9 mouse cellular contexts compared by ENCODE assay signal in the genomic region with DNA sequence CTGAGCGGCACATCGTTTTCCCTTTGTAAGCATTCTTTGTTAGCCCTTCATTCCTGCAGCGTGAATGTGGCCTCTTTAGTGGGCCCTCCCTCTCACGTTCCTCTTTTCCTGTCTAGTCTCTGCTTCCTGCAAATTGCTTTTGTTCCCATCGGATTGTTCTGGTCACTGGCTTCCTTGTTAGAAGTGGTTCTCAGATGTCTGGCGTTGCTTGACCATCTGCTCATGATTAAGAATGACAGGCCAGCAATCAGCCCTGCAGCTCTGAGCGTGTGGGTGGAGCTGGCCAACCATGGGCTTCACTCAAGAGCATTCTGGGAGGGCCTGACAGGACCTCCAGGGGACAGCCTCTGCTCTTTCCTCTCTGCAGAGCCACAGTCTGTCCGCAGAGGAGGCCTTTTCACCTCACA.
DNase-seq lines count a peak whose midpoint lies in the region; ATAC-seq lines count a peak whose summit lies in the region.
"Had no signal": no experiment of that assay in that cellular context is flagged by ENCODE, and none has a peak within 500 bp of the region (broad histone marks: within the 10 kb centered on the region; RNA-seq: fewer than 3 reads in every experiment).

No protein-coding gene starts in this region.

- WGBS in heart, embryonic 13.5 days, result 3% methylated on average over 8 of the region's 8 CpGs
- 4% methylated on average over 8 of the region's 8 CpGs for WGBS in forebrain, embryonic 15.5 days
- 6% methylated on average over 8 of the region's 8 CpGs for WGBS in midbrain, embryonic 10.5 days

- DNase-seq in heart, postnatal 36 days, result no peak
- peak; percentile 41 for DNase-seq in cerebellum, adult 11-12 months
- peak; percentile 83 for DNase-seq in midbrain, embryonic 10.5 days (ENCODE audit: low spot score)
- DNase-seq in urinary bladder, adult 18-20 months (ENCODE audit: low spot score in 2 of 2), result no peak
- no peak for DNase-seq in ovary, postnatal 36 days (ENCODE audit: low spot score)
- no peak for DNase-seq in adrenal gland, postnatal 14 days

- no peak; the same call in 1 of the 2 replicates for ATAC-seq in heart, embryonic 13.5 days (ENCODE audit: extremely low read depth, insufficient number of reproducible peaks, low FRiP score, low TSS enrichment)
- peak; percentile 72 for ATAC-seq in forebrain, embryonic 15.5 days (replicated peaks)

- no peak overlapping the region for H3K4me3 ChIP-seq in heart, embryonic 13.5 days
- H3K4me3 ChIP-seq in forebrain, embryonic 15.5 days, result no peak overlapping the region
- 0 out of 2 replicates have a peak overlapping the region, but pooled peaks have one; percentile 2 for H3K4me3 ChIP-seq in midbrain, embryonic 10.5 days
- H3K4me3 ChIP-seq: myocyte had no signal

- no peaks in the 10 kb centered on the region for H3K9me3 ChIP-seq in heart, embryonic 13.5 days
- H3K9me3 ChIP-seq in forebrain, embryonic 15.5 days, result no peaks in the 10 kb centered on the region
- H3K9me3 ChIP-seq in midbrain, embryonic 10.5 days (replicated peaks), result no peaks in the 10 kb centered on the region

- H3K27me3 ChIP-seq in heart, embryonic 13.5 days (replicated peaks), result no peaks in the 10 kb centered on the region
- H3K27me3 ChIP-seq in forebrain, embryonic 15.5 days, result no peaks in the 10 kb centered on the region
- H3K27me3 ChIP-seq in midbrain, embryonic 10.5 days (ENCODE audit: low read depth, poor library complexity, severe bottlenecking), result peaks cover 28% of the 10 kb centered on the region

- H3K4me2 ChIP-seq in heart, embryonic 13.5 days, result peak overlapping the region; percentile 18; the same call in 1 of the 2 replicates
- H3K4me2 ChIP-seq in forebrain, embryonic 15.5 days (replicated peaks), result no peak overlapping the region

- peak overlapping the region; percentile 63 for H3K27ac ChIP-seq in heart, embryonic 13.5 days (replicated peaks)
- H3K27ac ChIP-seq in forebrain, embryonic 15.5 days (replicated peaks), result peak overlapping the region; percentile 71
- H3K27ac ChIP-seq in midbrain, embryonic 10.5 days (replicated peaks), result peak overlapping the region; percentile 82

- intact Hi-C loops in heart, postnatal 36 days (cut with DNase I), result no loop called here

- peak overlapping the region; percentile 20; the same call in 1 of the 2 replicates for H3K9ac ChIP-seq in heart, embryonic 13.5 days
- H3K9ac ChIP-seq in forebrain, embryonic 15.5 days (replicated peaks), result no peak overlapping the region

- no peaks in the 10 kb centered on the region for H3K36me3 ChIP-seq in heart, embryonic 13.5 days
- no peaks in the 10 kb centered on the region for H3K36me3 ChIP-seq in forebrain, embryonic 15.5 days
- no peaks in the 10 kb centered on the region for H3K36me3 ChIP-seq in midbrain, embryonic 10.5 days

- H3K4me1 ChIP-seq in heart, embryonic 13.5 days, result peaks cover 26% of the 10 kb centered on the region
- peaks cover 17% of the 10 kb centered on the region for H3K4me1 ChIP-seq in forebrain, embryonic 15.5 days
- H3K4me1 ChIP-seq in midbrain, embryonic 10.5 days, result peaks cover 33% of the 10 kb centered on the region

Comparison
In these comparisons a context has a peak if more than half of its experiments do, and no peak if none do; other contexts are left out.
1. DNase-seq: peak in cerebellum, adult 11-12 months (single experiment) and midbrain, embryonic 10.5 days (single experiment); none in heart, postnatal 36 days (0 of 2), urinary bladder, adult 18-20 months (0 of 2), ovary, postnatal 36 days (single experiment) and adrenal gland, postnatal 14 days (single experiment).
2. Peak in every context shown above with its lines, with median percentiles within 50 percentile points of each other: H3K27ac ChIP-seq.